Comparison of ENCODE assay signal across 9 mouse cellular contexts in genomic region chr6:53721595-53721994, GRCm38 (mm10).
DNase-seq lines count a peak whose midpoint lies in the region; ATAC-seq and TF ChIP-seq lines count a peak whose summit lies in the region.
"Had no signal": no experiment of that assay in that cellular context is flagged by ENCODE, and none has a peak within 500 bp of the region (broad histone marks: within the 10 kb centered on the region; RNA-seq: fewer than 3 reads in every experiment).

No protein-coding gene starts in this region.

- no peaks in the 10 kb centered on the region for H3K27me3 ChIP-seq in limb, embryonic 12.5 days
- H3K27me3 ChIP-seq: embryonic facial prominence, embryonic 15.5 days had no signal

- H3K36me3 ChIP-seq in limb, embryonic 12.5 days, result no peaks in the 10 kb centered on the region
- H3K36me3 ChIP-seq: embryonic facial prominence, embryonic 15.5 days had no signal

- TF ChIP-seq CTCF in olfactory bulb, adult 2 months (IDR thresholded peaks at IDR 0.05; ENCODE audit: insufficient read depth, low read depth, low read length), result peak; percentile 83

- H3K4me2 ChIP-seq in limb, embryonic 12.5 days, result no peak overlapping the region
- H3K4me2 ChIP-seq: embryonic facial prominence, embryonic 15.5 days had no signal

- no peak overlapping the region for H3K9ac ChIP-seq in limb, embryonic 12.5 days (replicated peaks)
- H3K9ac ChIP-seq: embryonic facial prominence, embryonic 15.5 days had no signal

- peak; percentile 19; the same call in 1 of the 2 replicates for ATAC-seq in limb, embryonic 12.5 days (ENCODE audit: insufficient number of reproducible peaks, insufficient read depth, low FRiP score, low TSS enrichment, low read depth)

- H3K4me3 ChIP-seq in limb, embryonic 12.5 days (replicated peaks), result no peak overlapping the region
- no peak overlapping the region for H3K4me3 ChIP-seq in olfactory bulb, adult 2 months (ENCODE audit: insufficient read depth, low read depth, low read length)
- H3K4me3 ChIP-seq: embryonic facial prominence, embryonic 15.5 days had no signal

- H3K4me1 ChIP-seq in limb, embryonic 12.5 days (replicated peaks), result peaks cover 17% of the 10 kb centered on the region
- H3K4me1 ChIP-seq in olfactory bulb, adult 2 months (ENCODE audit: control insufficient read depth, insufficient read depth, low read length), result no peaks in the 10 kb centered on the region

- no peak overlapping the region for H3K27ac ChIP-seq in limb, embryonic 12.5 days
- no peak overlapping the region for H3K27ac ChIP-seq in olfactory bulb, adult 2 months (ENCODE audit: insufficient read depth, low read depth, low read length)
- H3K27ac ChIP-seq: embryonic facial prominence, embryonic 15.5 days had no signal

- WGBS in limb, embryonic 12.5 days, result 12% methylated on average over 9 of the region's 9 CpGs
- 8% methylated on average over 9 of the region's 9 CpGs for WGBS in olfactory bulb, adult 2 months

- TF ChIP-seq POLR2A in olfactory bulb, adult 2 months (IDR thresholded peaks at IDR 0.05; ENCODE audit: insufficient read depth, low read depth, low read length), result no peak

- H3K9me3 ChIP-seq in limb, embryonic 12.5 days, result no peaks in the 10 kb centered on the region
- H3K9me3 ChIP-seq: embryonic facial prominence, embryonic 15.5 days had no signal

- peak; percentile 49 for DNase-seq in ovary, postnatal 10 days (ENCODE audit: low spot score)
- no peak for DNase-seq in ovary, adult 18-20 months (ENCODE audit: low spot score)
- DNase-seq in cerebellum, postnatal 10 days, result peak; percentile 91 to 92
- DNase-seq in frontal cortex, postnatal 36 days (ENCODE audit: low spot score in 2 of 2), result peak; percentile 59 to 79
- DNase-seq in kidney, adult 8-10 months, result peak; percentile 34 to 75
- peak; percentile 67 for DNase-seq in thymus, postnatal 14 days
